Mouse (Mus musculus) lung, postnatal 0 days (tissue): ENCODE data around the gene Hrg.

Experiments
- CTCF ChIP-seq: IDR thresholded peaks from 2 replicates; pipeline ENCODE4 v1.5.1; 2016; ENCODE audit warnings: antibody characterized with exemption, mild to moderate bottlenecking
- EP300 ChIP-seq: IDR thresholded peaks from 2 replicates; pipeline ENCODE4 v1.6.1; 2016; ENCODE audit warnings: antibody characterized with exemption, mild to moderate bottlenecking, control low read depth

GRCm38 (mm10) chr16:22931431-22932200, 19.3 kb upstream of the Hrg start:
- no peak for TF ChIP-seq EP300
- TF ChIP-seq CTCF = no peak
